Mouse (Mus musculus) G1E-ER4 (cell line): Measurements from ENCODE around the gene Cyp2c37. TPM values are rescaled to one million over a fixed set of nuclear protein-coding genes. Genes with fewer than 3 reads are reported as not detected.
"Not testable (repeated sequence)": the region's sequence is repeated elsewhere in the genome, so short reads cannot be mapped to it uniquely, and the experiment has no call there.

Experiments
- GATA1 ChIP-seq: IDR thresholded peaks from one replicate; pipeline ENCODE4 v1.8.0; 2012; ENCODE audit warnings: low read length, inconsistent platforms
- polyA plus RNA-seq: library from polyadenylated mRNA; stranded (reverse); fragments of >175 nt; gene quantifications from 2 replicates; pipeline ENCODE4 v1.2.3, GENCODE M21; 2012

The Cyp2c37 gene
- not detected in 2 replicates for polyA plus RNA-seq

- not testable (repeated sequence) for TF ChIP-seq GATA1
These were observed at the start of gene Cyp2c37 for GRCm38 (mm10) chr19:39992140-39992539. Gene Cyp2c37 (plus strand): TSS chr19:39992424.

DNA sequence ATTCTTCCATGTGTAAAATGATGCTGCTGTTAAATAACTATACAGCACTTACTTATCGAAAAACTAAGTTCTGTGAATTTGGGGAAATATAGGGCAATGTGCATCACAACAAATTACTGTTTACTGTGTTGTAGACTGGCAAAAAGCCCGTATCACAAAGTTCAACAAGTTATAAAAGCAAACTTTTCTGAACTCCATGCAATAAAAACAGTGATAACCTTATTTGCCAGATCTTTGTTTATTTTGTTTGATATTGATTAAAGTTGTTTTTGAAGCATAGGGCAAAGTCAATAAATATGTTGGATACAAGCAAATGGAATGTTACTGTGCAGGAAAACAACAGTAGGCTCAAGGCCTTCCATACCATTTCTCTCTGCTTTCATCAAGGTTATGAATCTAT is 2.8 kb upstream of the Cyp2c37 start:
- no peak for TF ChIP-seq GATA1

Other genes with a start within 250 kb of the Cyp2c37 start
- not detected in 2 replicates for gene Cyp2c40, start 179.6 kb upstream of the Cyp2c37 start, polyA plus RNA-seq
- gene Cyp2c69, start 105.6 kb upstream of the Cyp2c37 start, polyA plus RNA-seq = not detected in 2 replicates
- not detected in 2 replicates for gene Cyp2c54, start 81.4 kb downstream of the Cyp2c37 start, polyA plus RNA-seq
- not detected in 2 replicates for gene Cyp2c50, start 97.3 kb downstream of the Cyp2c37 start, polyA plus RNA-seq
- not detected in 2 replicates for gene Cyp2c70, start 194.9 kb downstream of the Cyp2c37 start, polyA plus RNA-seq